Mouse (Mus musculus): Measurements from ENCODE around the gene Tmcc2. TPM values are rescaled to one million over a fixed set of nuclear protein-coding genes. Genes with fewer than 3 reads are reported as not detected.

Tmcc2 gene
- polyA plus RNA-seq, 1 experiment from 2014 or later = 2.2 TPM

GRCm38 (mm10) chr1:132377811-132378210 lies 13.3 kb downstream of the Tmcc2 start:
- no peak for TF ChIP-seq CTCF (IDR thresholded peaks at IDR 0.05; ENCODE audit: low read depth)
- 67% methylated on average over 3 of the region's 3 CpGs for whole genome bisulfite sequencing
- no peaks in the 10 kb centered on the region for H3K9me3 ChIP-seq (ENCODE audit: control insufficient read depth)

GRCm38 (mm10) chr1:132377055-132377365 lies 14.1 kb downstream of the Tmcc2 start:
- no peak overlapping the region for H3K27ac ChIP-seq (ENCODE audit: low read depth, low read length)
- H3K27me3 ChIP-seq (replicated peaks; ENCODE audit: control insufficient read depth, insufficient read depth, low read length) = no peaks in the 10 kb centered on the region
- ATAC-seq = no peak
- H3K4me3 ChIP-seq (ENCODE audit: low read depth, low read length) = no peak overlapping the region
- H3K4me1 ChIP-seq (replicated peaks; ENCODE audit: control insufficient read depth, insufficient read depth, low read length) = 0 out of 2 replicates have a peak, but pooled peaks cover 5% of the 10 kb centered on the region
- 50% methylated on average over 7 of the region's 7 CpGs for WGBS
- no peak overlapping the region for H3K9ac ChIP-seq (ENCODE audit: low read depth, low read length)
- TF ChIP-seq CTCF (IDR thresholded peaks at IDR 0.05; ENCODE audit: low read depth) = no peak
- H3K4me2 ChIP-seq (replicated peaks; ENCODE audit: low read depth) = no peak overlapping the region
- H3K36me3 ChIP-seq (ENCODE audit: control insufficient read depth, insufficient read depth) = no peaks in the 10 kb centered on the region; the same call in 1 of the 2 replicates
- H3K9me3 ChIP-seq (ENCODE audit: control insufficient read depth) = no peaks in the 10 kb centered on the region

More at GRCm38 (mm10) chr1:132377811-132378210, 13.3 kb downstream of the Tmcc2 start:
- Histone ChIP-seq H3K4me3 (ENCODE audit: low read depth, low read length) (no peak overlapping the region), H3K4me1 (replicated peaks; ENCODE audit: control insufficient read depth, insufficient read depth, low read length) (0 out of 2 replicates have a peak, but pooled peaks cover 5% of the 10 kb centered on the region), H3K9ac (ENCODE audit: low read depth, low read length) (no peak overlapping the region), H3K4me2 (replicated peaks; ENCODE audit: low read depth) (no peak overlapping the region), H3K27me3 (replicated peaks; ENCODE audit: control insufficient read depth, insufficient read depth, low read length) (no peaks in the 10 kb centered on the region), H3K27ac (ENCODE audit: low read depth, low read length) (no peak overlapping the region), H3K36me3 (ENCODE audit: control insufficient read depth, insufficient read depth) (no peaks in the 10 kb centered on the region; the same call in 1 of the 2 replicates)
- ATAC-seq = no peak

DNA sequence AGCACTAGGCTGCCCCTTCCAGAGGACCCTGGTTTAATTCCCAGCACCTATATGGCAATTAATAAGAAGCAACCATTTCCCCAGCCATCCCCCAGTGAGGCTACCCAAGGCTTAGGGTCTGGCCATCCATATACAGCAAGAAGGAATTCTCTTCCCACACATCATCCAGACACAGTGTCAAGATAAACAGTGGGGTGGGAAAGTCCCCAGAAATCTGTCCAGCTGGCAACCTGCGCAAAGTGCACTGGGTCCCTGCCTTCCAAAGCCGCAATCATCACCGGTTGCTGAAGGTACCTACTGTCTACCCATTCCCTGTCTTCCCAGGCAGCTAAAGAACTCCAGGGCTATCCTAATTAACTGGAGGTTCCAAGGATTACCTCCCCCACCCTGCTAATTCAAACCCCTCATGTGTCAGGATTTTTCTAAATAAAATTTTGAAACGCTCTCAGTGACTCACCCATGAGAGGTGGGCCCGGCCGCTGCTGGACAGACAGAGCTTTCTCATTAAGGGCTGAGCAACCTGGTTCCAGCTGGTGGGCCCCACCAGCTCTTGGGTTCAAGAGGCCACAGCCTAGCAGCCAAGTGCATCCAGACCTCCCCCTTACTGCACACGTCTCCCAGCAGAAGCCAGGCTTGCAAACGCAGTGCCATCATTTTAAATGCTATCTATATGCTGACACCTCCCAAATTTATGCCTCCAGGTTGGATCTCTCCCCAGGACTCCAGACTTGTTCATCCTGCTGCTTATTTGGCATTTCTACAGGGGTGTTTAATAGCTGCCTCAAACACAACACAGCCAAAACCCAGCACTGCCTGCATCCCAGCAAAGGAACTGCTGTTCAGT lies 14.6 kb downstream of the Tmcc2 start:
- Histone ChIP-seq H3K36me3 (ENCODE audit: control insufficient read depth, insufficient read depth) (no peaks in the 10 kb centered on the region; the same call in 1 of the 2 replicates), H3K4me3 (ENCODE audit: low read depth, low read length) (no peak overlapping the region), H3K9ac (ENCODE audit: low read depth, low read length) (no peak overlapping the region; the same call in 1 of the 2 replicates), H3K27ac (ENCODE audit: low read depth, low read length) (peak overlapping the region; percentile 15; the same call in 1 of the 2 replicates), H3K27me3 (replicated peaks; ENCODE audit: control insufficient read depth, insufficient read depth, low read length) (no peaks in the 10 kb centered on the region), H3K4me1 (replicated peaks; ENCODE audit: control insufficient read depth, insufficient read depth, low read length) (0 out of 2 replicates have a peak, but pooled peaks cover 5% of the 10 kb centered on the region), H3K9me3 (ENCODE audit: control insufficient read depth) (no peaks in the 10 kb centered on the region), H3K4me2 (replicated peaks; ENCODE audit: low read depth) (no peak overlapping the region)
- no peak for TF ChIP-seq CTCF (IDR thresholded peaks at IDR 0.05; ENCODE audit: low read depth)
- ATAC-seq = no peak
- 65% methylated on average over 8 of the region's 8 CpGs for WGBS

- 0 out of 2 replicates have a peak, but pooled peaks cover 5% of the 10 kb centered on the region for H3K4me1 ChIP-seq (replicated peaks; ENCODE audit: control insufficient read depth, insufficient read depth, low read length)
- ATAC-seq = no peak
- no peak overlapping the region for H3K4me2 ChIP-seq (replicated peaks; ENCODE audit: low read depth)
- H3K36me3 ChIP-seq (ENCODE audit: control insufficient read depth, insufficient read depth) = no peaks in the 10 kb centered on the region; the same call in 1 of the 2 replicates
- H3K9me3 ChIP-seq (ENCODE audit: control insufficient read depth) = no peaks in the 10 kb centered on the region
- no peak for TF ChIP-seq CTCF (IDR thresholded peaks at IDR 0.05; ENCODE audit: low read depth)
- H3K27me3 ChIP-seq (replicated peaks; ENCODE audit: control insufficient read depth, insufficient read depth, low read length) = no peaks in the 10 kb centered on the region
- no peak overlapping the region for H3K4me3 ChIP-seq (ENCODE audit: low read depth, low read length)
- 0 out of 2 replicates have a peak overlapping the region, but pooled peaks have one; percentile 11 for H3K27ac ChIP-seq (ENCODE audit: low read depth, low read length)
- H3K9ac ChIP-seq (ENCODE audit: low read depth, low read length) = no peak overlapping the region
- 47% methylated on average over 4 of the region's 4 CpGs for WGBS
Measured at GRCm38 (mm10) chr1:132375256-132375655, 15.8 kb downstream of the Tmcc2 start.

GRCm38 (mm10) chr1:132374873-132375244 lies 16.2 kb downstream of the Tmcc2 start:
- Histone ChIP-seq H3K27ac (ENCODE audit: low read depth, low read length) (peak overlapping the region; percentile 50; the same call in 1 of the 2 replicates), H3K4me1 (replicated peaks; ENCODE audit: control insufficient read depth, insufficient read depth, low read length) (0 out of 2 replicates have a peak, but pooled peaks cover 5% of the 10 kb centered on the region), H3K9ac (ENCODE audit: low read depth, low read length) (no peak overlapping the region), H3K27me3 (replicated peaks; ENCODE audit: control insufficient read depth, insufficient read depth, low read length) (no peaks in the 10 kb centered on the region), H3K9me3 (ENCODE audit: control insufficient read depth) (no peaks in the 10 kb centered on the region), H3K4me2 (replicated peaks; ENCODE audit: low read depth) (no peak overlapping the region), H3K4me3 (ENCODE audit: low read depth, low read length) (no peak overlapping the region), H3K36me3 (ENCODE audit: control insufficient read depth, insufficient read depth) (no peaks in the 10 kb centered on the region; the same call in 1 of the 2 replicates)
- 64% methylated on average over 3 of the region's 3 CpGs for WGBS
- ATAC-seq = no peak
- TF ChIP-seq CTCF (IDR thresholded peaks at IDR 0.05; ENCODE audit: low read depth) = no peak

GRCm38 (mm10) chr1:132374140-132374872 lies 16.8 kb downstream of the Tmcc2 start:
- H3K36me3 ChIP-seq (ENCODE audit: control insufficient read depth, insufficient read depth) = no peaks in the 10 kb centered on the region; the same call in 1 of the 2 replicates
- H3K4me1 ChIP-seq (replicated peaks; ENCODE audit: control insufficient read depth, insufficient read depth, low read length) = 0 out of 2 replicates have a peak, but pooled peaks cover 5% of the 10 kb centered on the region
- WGBS = 34% methylated on average over 5 of the region's 5 CpGs
- no peak for ATAC-seq
- H3K9me3 ChIP-seq (ENCODE audit: control insufficient read depth) = no peaks in the 10 kb centered on the region
- no peak for TF ChIP-seq CTCF (IDR thresholded peaks at IDR 0.05; ENCODE audit: low read depth)
- no peaks in the 10 kb centered on the region for H3K27me3 ChIP-seq (replicated peaks; ENCODE audit: control insufficient read depth, insufficient read depth, low read length)
- peak overlapping the region; percentile 50; the same call in 1 of the 2 replicates for H3K27ac ChIP-seq (ENCODE audit: low read depth, low read length)
- no peak overlapping the region for H3K4me3 ChIP-seq (ENCODE audit: low read depth, low read length)
- no peak overlapping the region for H3K9ac ChIP-seq (ENCODE audit: low read depth, low read length)
- no peak overlapping the region for H3K4me2 ChIP-seq (replicated peaks; ENCODE audit: low read depth)
